Mouse (Mus musculus) MEL (cell line): ENCODE measurements around the gene Osbpl8.

Experiments used
- E2F4 ChIP-seq: IDR thresholded peaks from 2 replicates; pipeline ENCODE4 v1.6.1; 2011; ENCODE audit warnings: low read depth, low read length, improper control_type of control experiment, borderline replicate concordance
- GABPA ChIP-seq: IDR thresholded peaks from 2 replicates; pipeline ENCODE4 v1.6.1; 2012; ENCODE audit warnings: low read depth, mild to moderate bottlenecking, inconsistent platforms, low read length, improper control_type of control experiment, moderate library complexity
- POLR2A ChIP-seq, 2 experiments: IDR thresholded peaks; 2 replicates each; pipeline ENCODE4 v1.6.1; 2011 to 2012; ENCODE audit warnings: low read length in 2 of 2, mild to moderate bottlenecking in 2 of 2, control low read depth in 1 of 2, improper control_type of control experiment in 1 of 2, low read depth in 1 of 2, moderate library complexity in 1 of 2; ENCODE audit not compliant: control insufficient read depth in 1 of 2, insufficient read depth in 1 of 2, poor library complexity in 1 of 2
- UBTF ChIP-seq: IDR thresholded peaks from 2 replicates; pipeline ENCODE4 v1.6.1; 2012; ENCODE audit warnings: low read depth, mild to moderate bottlenecking, inconsistent platforms, low read length, improper control_type of control experiment, moderate library complexity, borderline replicate concordance; ENCODE audit not compliant: insufficient read depth
- USF1 ChIP-seq: IDR thresholded peaks from 2 replicates; pipeline ENCODE4 v1.6.1; 2014; ENCODE audit warnings: low read depth, mild to moderate bottlenecking, inconsistent platforms, low read length, improper control_type of control experiment, moderate library complexity

DNA sequence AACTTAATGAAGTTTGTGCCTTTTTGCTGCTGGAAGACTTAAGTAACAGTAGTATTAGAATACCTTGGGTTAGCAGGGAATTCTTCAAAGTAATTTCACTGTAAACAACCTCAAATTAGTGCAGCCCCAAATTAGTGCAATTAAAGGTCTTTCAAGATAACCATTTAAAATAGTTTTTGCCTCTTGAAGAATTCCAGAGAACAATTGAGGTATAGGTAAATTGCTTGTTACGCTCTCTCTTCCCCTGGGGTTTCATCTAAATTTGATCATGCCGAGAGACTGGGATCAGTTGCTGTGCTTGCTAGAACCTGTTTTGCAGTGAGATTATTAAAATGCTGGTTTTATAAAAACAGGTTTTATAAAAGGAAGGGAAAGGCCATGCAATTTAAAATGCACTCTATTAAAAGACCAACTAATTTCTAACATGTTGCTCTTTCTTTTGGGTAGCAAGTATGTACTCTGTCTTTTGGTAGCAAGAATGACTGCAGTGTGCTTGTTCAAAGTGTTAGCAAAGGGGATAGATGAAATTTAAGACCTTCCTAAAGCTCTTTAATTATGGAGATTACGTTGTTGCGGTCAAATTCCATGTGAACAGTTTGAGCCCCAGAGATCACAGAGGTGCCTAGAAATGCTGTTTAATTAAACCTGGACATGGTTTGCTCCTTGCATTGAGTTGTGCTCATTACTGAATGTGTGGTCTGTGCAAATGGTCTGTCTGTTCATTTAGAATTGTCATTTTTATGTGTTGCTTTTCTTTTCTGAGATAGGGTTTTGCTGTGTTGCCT lies 1.7 kb downstream of the Osbpl8 start:
- TF ChIP-seq GABPA (no peak), POLR2A (IDR thresholded peaks at IDR 0.05; ENCODE audit: control insufficient read depth in 1 of 2, insufficient read depth in 1 of 2, low read depth in 1 of 2, low read length in 2 of 2, poor library complexity in 1 of 2) (no peak), USF1 (no peak), E2F4 (no peak), UBTF (no peak)
